Mouse (Mus musculus): ENCODE data around the gene Hist1h2ad. TPM values are rescaled to one million over a fixed set of nuclear protein-coding genes. Genes with fewer than 3 reads are reported as not detected.
"Not testable (repeated sequence)": the region's sequence is repeated elsewhere in the genome, so short reads cannot be mapped to it uniquely, and the experiment has no call there.

Gene Hist1h2ad
- polyA plus RNA-seq, 1 experiment from 2014 or later, result not detected

DNA sequence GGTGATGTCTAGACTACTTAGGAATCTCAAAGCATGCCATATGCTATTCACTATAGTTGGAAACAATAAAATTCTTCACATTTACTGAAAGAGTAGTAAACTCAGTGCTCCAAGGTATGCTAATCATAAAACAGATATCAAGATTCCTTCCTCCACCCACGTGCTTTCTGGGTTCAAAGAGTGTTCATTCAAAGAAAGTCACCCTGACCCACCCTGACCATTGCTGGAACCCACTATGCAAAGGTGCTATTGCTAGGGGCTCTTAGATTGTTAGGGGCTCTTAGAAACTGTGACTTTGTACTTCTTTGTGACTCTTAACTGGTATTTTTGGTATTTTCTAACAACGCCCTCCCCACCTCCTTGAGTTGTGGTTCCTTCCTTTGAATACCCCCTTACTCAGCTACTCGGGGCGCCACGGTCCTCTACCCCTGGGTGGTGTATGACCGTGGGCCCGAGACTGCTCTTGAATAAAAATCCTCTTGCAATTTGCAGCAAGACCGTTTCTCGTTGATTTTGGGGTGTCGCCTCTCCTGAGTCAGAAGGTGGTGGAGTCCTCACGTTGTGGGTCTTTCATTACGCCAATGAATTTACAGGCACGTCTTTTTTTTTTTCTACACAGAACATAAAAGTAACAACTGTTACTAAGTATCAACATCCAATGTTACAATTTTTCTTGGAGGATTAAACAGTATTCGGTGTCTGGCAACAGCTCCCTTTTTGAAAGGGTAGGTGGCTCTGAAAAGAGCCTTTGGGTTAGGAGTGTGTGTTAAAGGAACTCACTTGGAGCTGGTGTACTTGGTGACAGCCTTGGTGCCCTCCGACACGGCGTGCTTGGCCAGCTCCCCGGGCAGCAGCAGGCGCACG, 915 bp upstream of the Hist1h2ad start:
- peak overlapping the region; percentile 38 for H3K4me3 ChIP-seq
- peaks cover 41% of the 10 kb centered on the region for H3K4me1 ChIP-seq (replicated peaks)
- not testable (repeated sequence) for H3K9me3 ChIP-seq; H3K36me3 ChIP-seq; ATAC-seq (ENCODE audit: low FRiP score, low read depth); H3K27me3 ChIP-seq
- peak overlapping the region; percentile 87 for H3K27ac ChIP-seq (replicated peaks)
- H3K9ac ChIP-seq, result peak overlapping the region; percentile 29; the same call in 1 of the 2 replicates
- H3K4me2 ChIP-seq, result peak overlapping the region; percentile 58
- 8% methylated on average over 20 of the region's 20 CpGs for WGBS

DNA sequence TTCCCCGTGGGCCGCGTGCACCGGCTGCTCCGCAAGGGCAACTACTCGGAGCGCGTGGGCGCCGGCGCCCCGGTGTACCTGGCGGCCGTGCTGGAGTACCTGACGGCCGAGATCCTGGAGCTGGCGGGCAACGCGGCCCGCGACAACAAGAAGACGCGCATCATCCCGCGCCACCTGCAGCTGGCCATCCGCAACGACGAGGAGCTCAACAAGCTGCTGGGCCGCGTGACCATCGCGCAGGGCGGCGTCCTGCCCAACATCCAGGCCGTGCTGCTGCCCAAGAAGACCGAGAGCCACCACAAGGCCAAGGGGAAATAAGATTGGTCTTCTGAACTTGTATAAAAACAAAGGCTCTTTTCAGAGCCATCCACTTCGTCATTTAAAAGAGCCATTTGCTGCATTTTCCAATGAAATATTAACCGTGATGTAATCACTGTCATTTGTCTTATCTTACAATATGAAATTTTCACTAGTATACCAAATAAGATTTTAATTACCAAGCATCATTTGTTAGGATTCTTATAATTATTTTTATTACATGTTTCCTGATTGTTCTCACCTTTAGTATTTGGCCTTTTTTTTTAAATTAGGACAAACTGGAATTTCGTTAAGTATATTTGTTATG, 477 bp downstream of the Hist1h2ad start:
- H3K27ac ChIP-seq (replicated peaks), result peak overlapping the region; percentile 87
- peaks cover 39% of the 10 kb centered on the region for H3K4me1 ChIP-seq (replicated peaks)
- H3K4me3 ChIP-seq, result peak overlapping the region; percentile 43
- ATAC-seq (ENCODE audit: low FRiP score, low read depth); H3K36me3 ChIP-seq; H3K9ac ChIP-seq; H3K9me3 ChIP-seq; H3K27me3 ChIP-seq: not testable (repeated sequence)
- under 1% methylated on average over 7 of the region's 39 CpGs for WGBS
- peak overlapping the region; percentile 58 for H3K4me2 ChIP-seq

DNA sequence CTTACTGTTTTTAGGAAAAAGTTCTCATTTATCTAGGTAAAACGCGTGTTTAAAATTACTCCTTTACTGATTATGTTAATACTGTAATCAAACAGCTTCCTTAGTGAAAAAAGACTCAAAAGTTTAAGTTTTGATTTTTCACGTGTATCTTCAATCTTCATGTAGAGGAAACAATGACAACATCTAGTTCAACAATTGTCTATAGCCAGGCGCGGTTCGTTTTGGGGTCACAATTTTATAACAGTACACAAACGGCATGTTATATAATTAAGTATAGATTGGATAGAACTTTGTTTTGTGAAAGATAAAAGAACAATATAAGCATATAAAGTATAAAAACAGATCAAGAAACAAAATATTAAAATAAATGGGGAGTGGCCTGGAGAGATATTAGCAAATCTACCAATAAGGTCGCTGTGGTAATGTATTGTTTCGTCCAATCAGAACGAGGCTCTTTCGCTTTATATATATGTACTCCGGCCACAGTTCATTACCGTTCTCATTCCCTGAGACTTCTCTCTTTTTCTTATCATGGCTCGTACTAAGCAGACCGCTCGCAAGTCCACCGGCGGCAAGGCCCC, 1.2 kb downstream of the Hist1h2ad start, which contains the start of gene Hist1h3d:
Hist1h3d (plus strand) TSS at position 493 of the 581 bp plus-strand sequence.
- H3K9me3 ChIP-seq, result no peaks in the 10 kb centered on the region
- WGBS, result under 1% methylated on average over 18 of the region's 18 CpGs
- peak within 1 kb of the TSS; percentile 43 for H3K4me3 ChIP-seq
- peak; percentile 62 for ATAC-seq (ENCODE audit: low FRiP score, low read depth)
- H3K27ac ChIP-seq (replicated peaks), result peak within 1 kb of the TSS; percentile 82
- H3K36me3 ChIP-seq, result no peaks in the 10 kb centered on the region
- H3K4me1 ChIP-seq (replicated peaks), result peaks cover 34% of the 10 kb centered on the region
- H3K27me3 ChIP-seq, result no peaks in the 10 kb centered on the region
- peak within 1 kb of the TSS; percentile 58 for H3K4me2 ChIP-seq
- H3K9ac ChIP-seq, result peak within 1 kb of the TSS; percentile 53; the same call in 1 of the 2 replicates

DNA sequence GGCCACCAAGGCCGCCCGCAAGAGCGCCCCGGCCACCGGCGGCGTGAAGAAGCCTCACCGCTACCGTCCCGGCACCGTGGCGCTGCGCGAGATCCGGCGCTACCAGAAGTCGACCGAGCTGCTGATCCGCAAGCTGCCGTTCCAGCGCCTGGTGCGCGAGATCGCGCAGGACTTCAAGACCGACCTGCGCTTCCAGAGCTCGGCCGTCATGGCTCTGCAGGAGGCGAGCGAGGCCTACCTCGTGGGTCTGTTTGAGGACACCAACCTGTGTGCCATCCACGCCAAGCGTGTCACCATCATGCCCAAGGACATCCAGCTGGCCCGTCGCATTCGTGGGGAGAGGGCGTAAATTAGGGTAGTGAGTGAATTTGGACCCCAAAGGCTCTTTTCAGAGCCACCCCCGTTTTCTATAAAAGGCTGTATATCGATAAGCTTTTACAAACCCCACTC, 1.7 kb downstream of the Hist1h2ad start:
- H3K27me3 ChIP-seq; ATAC-seq (ENCODE audit: low FRiP score, low read depth); H3K9me3 ChIP-seq; H3K36me3 ChIP-seq: not testable (repeated sequence)
- H3K9ac ChIP-seq, result peak overlapping the region; percentile 53; the same call in 1 of the 2 replicates
- peak overlapping the region; percentile 43 for H3K4me3 ChIP-seq
- peak overlapping the region; percentile 58 for H3K4me2 ChIP-seq
- WGBS, result 2% methylated on average over 13 of the region's 40 CpGs
- peaks cover 35% of the 10 kb centered on the region for H3K4me1 ChIP-seq (replicated peaks)
- peak overlapping the region; percentile 79 for H3K27ac ChIP-seq (replicated peaks)

DNA sequence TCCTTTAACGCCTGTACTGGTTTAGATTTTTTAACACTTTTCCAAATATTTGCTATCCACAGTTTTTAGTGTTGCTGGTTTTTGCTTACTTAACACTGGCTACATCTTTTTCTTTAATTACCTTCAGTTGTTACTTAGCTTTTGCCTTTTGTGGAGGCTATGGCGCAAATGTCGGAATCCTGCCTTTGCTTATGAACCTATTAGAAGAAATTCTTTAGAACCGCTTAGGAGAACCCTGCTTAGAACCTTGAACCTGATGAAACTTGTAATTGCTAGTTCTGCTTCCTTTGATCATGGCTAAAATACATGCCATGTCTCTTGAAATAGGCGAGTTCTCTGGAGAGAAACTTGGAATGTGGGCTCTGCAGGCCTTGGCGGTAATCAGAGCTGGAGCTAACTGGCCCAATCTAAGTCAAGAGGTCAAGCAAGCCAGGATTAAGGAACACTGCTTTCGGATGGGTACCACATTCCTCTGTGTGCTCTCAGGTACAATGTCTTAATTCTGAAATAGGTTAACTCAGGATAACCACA, 2.2 kb downstream of the Hist1h2ad start:
- Histone ChIP-seq H3K9me3 (no peaks in the 10 kb centered on the region), H3K4me1 (replicated peaks) (peaks cover 37% of the 10 kb centered on the region), H3K36me3 (no peaks in the 10 kb centered on the region), H3K27ac (replicated peaks) (peak overlapping the region; percentile 79), H3K9ac (peak overlapping the region; percentile 53; the same call in 1 of the 2 replicates), H3K27me3 (no peaks in the 10 kb centered on the region), H3K4me2 (peak overlapping the region; percentile 58), H3K4me3 (peak overlapping the region; percentile 43)
- no peak for ATAC-seq (ENCODE audit: low FRiP score, low read depth)
- 9% methylated on average over 7 of the region's 7 CpGs for WGBS

DNA sequence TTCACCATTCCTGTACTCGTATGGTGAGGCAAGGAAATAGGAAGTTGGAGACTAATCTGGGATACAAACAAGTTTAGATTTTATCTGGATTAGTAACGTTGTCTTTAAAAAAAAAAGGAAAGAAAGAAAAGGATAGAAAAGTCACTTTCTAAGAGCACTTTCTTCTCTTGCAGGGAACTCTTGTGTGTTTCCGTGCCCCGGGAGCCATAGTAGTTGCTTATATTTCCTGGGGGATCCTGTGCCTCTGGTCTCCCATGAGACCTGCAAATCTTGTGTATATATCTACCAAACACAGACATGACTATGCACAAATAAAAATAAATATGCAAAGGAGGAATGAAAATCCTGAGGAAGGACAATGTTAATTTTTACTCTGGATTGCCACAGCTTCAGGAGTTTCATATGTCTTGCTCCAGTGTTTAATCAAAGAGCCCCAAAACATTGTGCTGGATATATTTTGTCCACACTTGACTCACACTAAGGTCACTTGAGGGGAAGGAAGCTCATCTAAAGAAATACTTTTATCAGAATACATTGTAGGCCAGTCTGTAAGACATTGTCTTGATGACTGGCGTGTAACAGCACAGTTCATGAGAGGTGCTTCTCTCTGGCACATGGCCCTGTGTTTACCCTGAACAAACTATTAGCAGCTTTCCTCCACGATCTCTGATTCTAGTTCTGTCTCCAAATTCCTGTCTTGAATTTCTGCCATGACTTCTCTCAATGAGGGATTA, 2.9 kb downstream of the Hist1h2ad start:
- Histone ChIP-seq H3K4me1 (replicated peaks) (peaks cover 37% of the 10 kb centered on the region), H3K4me2 (peak overlapping the region; percentile 58), H3K27me3 (no peaks in the 10 kb centered on the region), H3K36me3 (no peaks in the 10 kb centered on the region), H3K9ac (0 out of 2 replicates have a peak overlapping the region, but pooled peaks have one; percentile 16), H3K9me3 (no peaks in the 10 kb centered on the region), H3K4me3 (peak overlapping the region; percentile 43; the same call in 1 of the 2 replicates), H3K27ac (replicated peaks) (peak overlapping the region; percentile 79; the same call in 1 of the 2 replicates)
- WGBS, result 51% methylated on average over 6 of the region's 6 CpGs
- ATAC-seq (ENCODE audit: low FRiP score, low read depth), result no peak

DNA sequence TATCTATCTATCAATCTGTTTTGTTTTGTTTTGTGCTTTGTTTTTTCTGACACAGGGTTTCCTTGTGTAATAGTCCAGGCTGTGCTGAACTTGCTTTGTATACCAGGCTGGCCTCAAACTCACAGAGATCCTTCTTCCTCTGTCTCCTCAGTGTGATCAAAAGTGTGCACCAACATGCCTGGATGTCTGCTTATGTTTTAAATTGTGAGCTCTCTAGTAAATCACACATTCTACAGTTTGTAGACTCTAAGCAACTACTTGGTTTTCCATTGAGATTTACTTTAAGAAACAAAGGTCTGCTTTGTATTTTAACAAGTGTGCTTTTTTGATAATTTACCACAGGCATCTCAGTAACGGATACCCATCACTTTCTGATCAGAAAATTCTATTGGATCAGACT, 3.7 kb downstream of the Hist1h2ad start:
- Histone ChIP-seq H3K27ac (replicated peaks) (no peak overlapping the region), H3K4me1 (replicated peaks) (peaks cover 37% of the 10 kb centered on the region), H3K4me3 (no peak overlapping the region), H3K4me2 (no peak overlapping the region), H3K27me3 (no peaks in the 10 kb centered on the region), H3K9ac (no peak overlapping the region), H3K9me3 (no peaks in the 10 kb centered on the region), H3K36me3 (no peaks in the 10 kb centered on the region)
- no peak for ATAC-seq (ENCODE audit: low FRiP score, low read depth)
- WGBS, result 92% methylated on average over 1 of the region's 1 CpGs

DNA sequence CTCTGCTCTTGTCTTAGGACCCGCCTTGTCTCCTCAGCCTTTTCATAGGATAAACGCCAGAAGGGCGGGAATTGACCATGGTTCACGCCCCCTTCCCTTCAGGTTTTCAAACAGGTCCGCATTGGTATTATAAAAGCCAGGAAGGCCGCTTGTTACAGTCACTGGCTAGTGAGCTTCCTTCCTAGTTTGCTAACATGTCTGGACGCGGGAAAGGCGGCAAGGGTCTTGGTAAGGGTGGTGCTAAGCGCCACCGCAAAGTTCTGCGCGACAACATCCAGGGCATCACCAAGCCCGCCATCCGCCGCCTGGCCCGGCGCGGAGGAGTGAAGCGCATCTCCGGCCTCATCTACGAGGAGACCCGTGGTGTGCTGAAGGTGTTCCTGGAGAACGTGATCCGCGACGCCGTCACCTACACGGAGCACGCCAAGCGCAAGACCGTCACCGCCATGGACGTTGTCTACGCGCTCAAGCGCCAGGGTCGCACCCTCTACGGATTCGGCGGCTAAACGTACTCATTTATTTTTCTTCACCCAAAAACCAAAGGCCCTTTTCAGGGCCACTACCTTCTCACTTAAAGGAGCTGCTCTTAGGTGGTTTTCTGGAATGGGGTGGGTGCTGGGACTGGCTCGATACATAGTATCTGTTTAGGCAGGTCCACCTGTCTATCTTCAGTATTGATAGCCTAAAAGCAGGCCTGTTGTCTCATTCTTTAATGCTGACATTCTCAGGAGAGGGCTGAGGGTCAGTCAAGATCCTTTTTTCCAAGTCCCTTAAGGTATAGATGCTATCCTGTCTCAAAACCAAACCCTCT, 7.4 kb downstream of the Hist1h2ad start, which contains the start of gene Hist1h4d:
Hist1h4d (plus strand) TSS at position 191 of the 811 bp plus-strand sequence.
- H3K27me3 ChIP-seq, result no peaks in the 10 kb centered on the region
- peak; percentile 95 for ATAC-seq (ENCODE audit: low FRiP score, low read depth)
- WGBS, result under 1% methylated on average over 43 of the region's 43 CpGs
- peak within 1 kb of the TSS; percentile 81 for H3K4me2 ChIP-seq
- peaks cover 39% of the 10 kb centered on the region for H3K4me1 ChIP-seq (replicated peaks)
- peak within 1 kb of the TSS; percentile 48 for H3K9ac ChIP-seq
- H3K27ac ChIP-seq (replicated peaks), result peak within 1 kb of the TSS; percentile 80
- no peaks in the 10 kb centered on the region for H3K9me3 ChIP-seq
- peak within 1 kb of the TSS; percentile 53 for H3K4me3 ChIP-seq
- no peaks in the 10 kb centered on the region for H3K36me3 ChIP-seq

DNA sequence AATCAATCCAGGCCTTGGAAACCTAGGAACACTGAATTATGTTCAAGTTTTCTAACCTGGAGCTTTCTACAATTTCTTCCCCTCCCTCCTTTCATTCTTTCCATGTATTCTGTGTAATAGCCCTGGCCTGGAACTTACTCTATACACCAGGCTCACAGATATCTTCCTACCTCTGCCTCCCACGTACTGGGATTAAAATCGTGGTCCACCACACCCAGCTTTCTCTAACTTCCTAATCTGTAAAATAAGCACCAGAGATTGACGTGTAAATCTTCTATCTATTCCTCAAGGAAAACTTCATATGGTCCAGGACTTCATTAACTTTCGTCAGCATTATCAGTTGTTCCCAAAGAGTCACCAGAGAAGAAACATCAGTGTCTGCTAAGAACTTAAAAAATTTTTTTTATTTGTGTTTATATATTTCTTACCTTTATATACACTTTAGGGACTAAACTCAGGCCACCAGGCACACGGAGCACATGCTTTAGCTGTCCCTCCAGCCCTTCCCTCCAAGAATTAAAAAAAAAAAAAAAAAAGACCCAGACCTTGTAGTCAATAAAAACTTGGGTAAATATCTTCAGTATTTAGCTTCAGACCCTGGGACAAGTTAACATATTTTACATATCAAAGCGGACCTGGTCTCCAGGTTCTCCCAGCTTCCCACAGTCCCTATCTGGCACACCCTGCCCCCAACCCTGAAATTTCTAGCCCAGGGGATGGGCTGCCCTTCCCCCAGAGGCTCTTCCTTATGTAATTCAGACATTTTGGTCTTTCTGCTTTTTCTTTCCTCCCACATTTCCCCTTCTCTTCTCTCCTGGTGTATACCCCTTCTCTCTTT, 8.3 kb downstream of the Hist1h2ad start:
- H3K4me3 ChIP-seq, result peak overlapping the region; percentile 53
- peak overlapping the region; percentile 81 for H3K4me2 ChIP-seq
- no peaks in the 10 kb centered on the region for H3K27me3 ChIP-seq
- no peaks in the 10 kb centered on the region for H3K9me3 ChIP-seq
- peak overlapping the region; percentile 80 for H3K27ac ChIP-seq (replicated peaks)
- peak overlapping the region; percentile 48 for H3K9ac ChIP-seq
- H3K36me3 ChIP-seq, result no peaks in the 10 kb centered on the region
- no peak for ATAC-seq (ENCODE audit: low FRiP score, low read depth)
- 8% methylated on average over 6 of the region's 6 CpGs for WGBS
- peaks cover 38% of the 10 kb centered on the region for H3K4me1 ChIP-seq (replicated peaks)

Data from hindbrain, embryonic 15.5 days (tissue).